Mouse (Mus musculus) erythroblast, embryonic 14.5 days (primary cell): ENCODE results near the gene Dbndd2.

Experiments used
- GATA1 ChIP-seq: IDR thresholded peaks from 2 replicates; pipeline ENCODE4 v1.6.1; 2012; ENCODE audit warnings: low read length, inconsistent platforms, mixed read lengths
- TAL1 ChIP-seq: IDR thresholded peaks from 3 replicates; pipeline ENCODE4 v1.6.1; 2012; ENCODE audit warnings: low read length, inconsistent platforms, mixed read lengths

GRCm38 (mm10) chr2:164519171-164519526, 33.2 kb downstream of the Dbndd2 start:
- TF ChIP-seq GATA1 (no peak), TAL1 (no peak)
